Mouse (Mus musculus) testis, postnatal 14 days (tissue): ENCODE results near the gene Pcyt2.

Experiments
- DNase-seq: peaks from one replicate; pipeline ENCODE4 v3.0.0; 2021; ENCODE audit warnings: low spot score

Pcyt2 gene

DNA sequence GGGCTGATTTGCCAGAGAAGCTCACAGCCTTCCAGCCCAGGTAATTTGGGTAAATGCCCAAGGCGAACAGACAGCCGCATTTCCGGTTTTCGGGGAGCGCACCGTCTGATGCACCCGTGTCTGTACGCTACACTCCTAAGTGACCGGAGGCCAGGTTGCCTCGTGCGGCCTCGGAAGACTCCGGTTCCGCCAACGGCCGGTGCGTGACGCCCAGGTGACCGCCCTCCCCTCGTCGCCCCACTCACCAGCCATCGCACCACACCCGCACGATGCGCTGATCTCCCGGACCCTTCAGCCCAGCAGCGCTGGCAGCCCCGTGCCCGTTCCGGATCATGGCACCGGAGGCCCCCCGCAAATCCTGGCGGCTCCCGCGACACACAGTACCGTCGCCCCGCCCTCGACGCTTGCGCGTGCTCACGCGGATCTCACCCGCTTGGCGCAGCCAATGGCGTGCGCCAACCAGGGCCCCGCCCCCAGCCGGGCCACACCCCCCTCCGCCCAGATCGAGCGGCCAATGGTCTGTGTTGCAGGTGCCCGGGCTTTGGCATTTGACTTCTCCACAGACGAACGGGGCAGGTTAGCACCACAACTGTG, at the start of gene Pcyt2:
Gene Pcyt2 (minus strand): TSS at position 418 of the 594 bp plus-strand sequence.
- DNase-seq: peak; percentile 91

DNA sequence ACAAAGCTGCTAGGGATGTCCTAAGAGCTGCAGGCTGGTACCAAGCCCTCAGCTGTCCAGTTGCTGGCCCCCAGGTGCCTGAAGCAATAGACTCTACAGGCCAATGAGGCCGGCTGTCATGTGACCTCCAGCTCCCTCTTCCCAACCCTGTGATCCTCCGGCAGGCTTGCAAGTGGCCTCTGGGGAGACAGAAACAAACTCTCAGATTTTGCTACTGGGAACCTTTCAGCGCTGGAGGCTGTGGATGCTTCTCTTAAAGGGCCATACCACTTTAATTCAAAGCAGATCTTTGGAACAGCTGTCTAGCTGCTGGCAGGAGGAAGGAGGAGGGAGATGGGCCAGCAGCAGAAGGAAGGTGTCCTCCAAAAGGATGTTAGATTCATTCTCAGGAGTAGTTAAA, 48.9 kb upstream of the Pcyt2 start:
- DNase-seq: no peak

DNA sequence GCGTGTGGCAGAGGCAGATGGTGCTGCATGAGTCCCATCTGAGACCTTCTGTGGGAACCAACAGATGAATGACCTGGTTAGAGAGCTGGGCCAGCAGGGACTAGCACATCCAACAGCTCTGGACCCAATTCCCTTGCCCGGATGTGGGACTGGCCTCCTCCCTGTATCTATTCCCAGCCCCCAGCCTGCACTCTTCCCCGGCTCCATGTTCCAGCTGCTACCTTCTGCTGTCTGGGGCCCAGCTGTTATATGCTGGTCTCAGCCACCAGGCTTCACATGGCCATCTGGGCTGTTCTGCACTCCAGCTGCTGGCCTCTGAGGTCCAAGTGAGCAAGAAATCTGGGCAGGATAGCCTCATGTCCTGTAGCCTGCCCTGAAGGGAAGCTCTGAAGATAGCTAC, 47.7 kb upstream of the Pcyt2 start:
- no peak for DNase-seq

DNA sequence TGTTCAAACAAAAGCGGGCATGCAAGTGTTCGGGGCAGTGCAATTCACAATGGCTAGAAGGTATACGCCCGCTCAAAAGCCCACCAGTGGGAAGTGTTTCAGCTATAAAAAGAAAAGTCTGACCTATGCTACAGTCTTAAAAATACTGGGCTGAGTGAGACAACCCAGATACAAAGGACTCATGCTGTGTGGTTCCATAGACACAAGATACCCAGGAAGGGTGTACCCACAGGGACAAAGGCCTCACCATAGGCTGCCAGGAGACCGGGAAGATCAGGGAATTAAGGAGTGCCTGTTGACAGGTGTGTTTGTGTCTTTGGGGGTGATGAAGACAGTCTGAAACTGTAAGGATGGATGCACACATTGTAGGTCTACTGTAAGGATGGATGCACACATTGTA, 46.0 kb upstream of the Pcyt2 start:
- no peak for DNase-seq

DNA sequence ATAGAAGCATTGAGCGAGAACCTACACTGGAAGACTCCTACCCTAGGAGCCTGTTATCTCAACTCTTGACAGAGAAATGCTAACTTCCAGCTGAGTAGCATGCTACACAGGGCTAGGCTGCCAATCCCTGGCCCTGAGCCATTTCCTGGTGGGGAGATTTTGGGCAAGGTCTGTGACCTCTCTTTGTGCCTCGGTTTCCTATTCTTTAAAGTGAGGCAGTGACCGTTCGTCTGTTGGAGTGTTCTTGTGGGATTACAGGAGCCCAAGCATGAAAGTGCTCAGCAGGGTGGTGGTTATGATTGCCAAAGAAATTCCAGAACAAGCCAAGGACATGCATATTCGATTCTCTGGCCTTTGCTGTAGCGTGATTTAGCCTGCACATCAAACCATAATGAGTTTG, 45.0 kb upstream of the Pcyt2 start:
- DNase-seq: no peak

DNA sequence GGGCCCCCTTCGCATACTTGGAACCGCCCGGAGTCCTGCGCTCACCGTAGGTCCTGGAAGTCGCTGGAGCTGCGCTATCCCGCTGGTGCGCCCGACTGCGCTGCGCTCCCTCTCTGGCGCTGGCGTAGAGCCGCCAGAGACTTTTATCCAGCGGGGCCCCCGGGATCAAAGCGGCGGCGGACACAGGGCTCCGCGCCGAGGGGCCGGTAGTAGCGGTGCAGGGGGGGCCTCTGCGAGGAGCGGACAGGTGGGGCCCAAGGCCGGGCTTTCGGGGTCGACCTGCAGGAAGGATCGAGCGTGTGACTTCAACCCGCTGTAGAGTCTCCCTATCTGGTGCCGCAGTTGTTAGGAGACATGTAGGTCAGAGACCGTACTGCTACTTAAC, 43.3 kb upstream of the Pcyt2 start, which contains the start of gene Notum:
Gene Notum (minus strand): TSS at position 100 of the 385 bp plus-strand sequence.
- no peak for DNase-seq

DNA sequence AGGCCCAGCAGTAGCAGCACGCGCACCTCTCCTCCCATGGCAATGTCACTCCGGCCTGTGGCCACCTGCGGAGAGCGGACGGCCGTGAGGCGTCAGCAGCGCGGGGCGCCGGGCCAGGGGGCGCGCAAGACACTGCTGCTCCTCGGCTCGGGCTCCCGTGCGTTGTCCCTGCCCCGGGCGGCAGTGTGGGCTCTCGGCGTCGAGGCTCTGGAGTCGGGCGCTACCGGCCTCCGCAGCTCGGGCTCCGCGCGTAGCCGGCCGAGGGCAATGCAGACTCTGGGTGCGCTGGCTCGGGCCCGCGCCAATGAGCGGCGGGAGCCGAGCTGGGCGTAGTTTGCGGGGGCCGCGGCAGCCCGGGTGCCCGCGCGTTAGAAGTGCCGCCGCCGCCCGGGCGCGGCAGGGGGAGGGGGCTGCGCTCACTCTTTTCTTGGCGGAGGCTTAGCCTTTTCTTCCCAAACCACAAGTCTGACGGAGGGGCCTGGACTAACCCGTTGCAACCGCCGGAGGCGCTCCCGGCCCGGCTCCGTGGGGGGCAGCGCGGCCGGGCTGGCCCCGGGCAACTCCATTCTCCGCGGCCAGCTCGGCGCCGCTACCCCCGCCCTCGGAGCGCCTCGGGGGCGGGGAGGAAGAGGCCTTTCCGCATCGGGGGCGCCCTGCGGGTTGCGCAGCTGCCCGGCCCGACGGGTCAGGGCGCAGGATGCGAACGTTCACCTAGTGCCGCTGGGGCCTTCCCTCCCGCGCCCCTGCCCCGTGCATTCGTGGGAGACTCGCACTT, 42.8 kb upstream of the Pcyt2 start:
- DNase-seq: no peak

DNA sequence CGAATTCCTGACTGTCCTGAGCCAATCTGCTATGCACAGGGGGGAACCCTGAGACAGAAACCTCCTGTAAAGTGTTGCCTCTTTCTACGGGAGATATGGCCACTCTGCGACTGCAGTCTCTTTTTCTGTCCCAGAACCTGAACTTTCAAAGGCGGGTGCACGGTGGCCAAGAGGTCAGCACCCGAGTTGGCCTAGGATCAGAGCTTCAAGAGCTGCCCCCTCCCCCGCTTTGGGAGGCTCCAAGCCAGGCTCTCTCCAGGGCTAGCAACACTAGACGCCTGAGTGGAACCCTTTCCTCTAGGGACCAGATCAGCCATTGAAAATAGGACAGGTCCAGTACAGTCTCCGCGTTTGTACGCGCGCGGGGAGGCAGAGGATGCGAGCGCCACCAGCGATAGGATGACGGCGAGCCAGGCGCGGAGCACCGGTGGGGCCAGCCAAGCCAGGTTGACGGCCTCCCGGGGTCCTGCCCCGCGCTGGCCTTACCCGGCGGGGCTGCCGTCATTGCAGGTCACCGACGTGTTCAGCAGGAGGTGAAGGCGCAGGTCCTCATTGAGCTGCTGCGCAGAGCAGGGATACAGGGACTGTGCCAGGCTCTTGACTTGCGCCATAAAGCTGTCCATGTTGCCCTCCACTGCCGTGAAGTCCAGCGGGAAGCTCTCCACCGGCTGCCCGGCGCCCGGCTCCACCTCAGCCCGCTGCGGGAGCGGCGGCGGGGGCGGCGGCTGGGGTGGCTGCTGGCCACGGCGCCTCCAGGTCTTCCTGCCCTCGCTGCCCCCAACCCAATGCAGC, 42.0 kb upstream of the Pcyt2 start:
- DNase-seq: no peak

DNA sequence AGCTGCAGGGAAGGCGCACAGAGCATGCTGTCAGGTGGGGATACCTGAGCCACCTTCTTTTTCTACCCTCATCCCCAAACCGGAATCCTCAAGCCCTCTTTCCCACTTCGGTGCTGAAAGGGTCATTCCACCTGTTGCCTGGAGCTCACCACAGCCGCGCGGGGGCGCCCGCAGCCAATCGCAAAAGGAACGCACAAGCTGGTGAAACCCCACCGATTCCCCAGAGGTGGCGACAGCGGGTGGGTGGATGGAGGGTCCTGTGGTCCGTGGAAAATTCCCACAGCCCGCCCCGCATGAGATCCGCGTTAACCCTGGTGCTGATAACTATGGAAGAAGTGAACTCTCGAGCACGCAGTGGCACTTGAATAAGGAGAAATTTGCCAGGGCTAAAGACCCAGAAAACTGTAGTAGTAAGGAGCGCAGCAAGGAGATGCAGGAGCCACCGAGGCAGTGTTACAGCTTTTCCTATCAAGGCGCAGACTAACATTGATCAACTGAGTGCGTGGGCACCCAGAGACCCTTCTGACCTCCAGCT, 41.2 kb upstream of the Pcyt2 start:
- peak; percentile 64 for DNase-seq

DNA sequence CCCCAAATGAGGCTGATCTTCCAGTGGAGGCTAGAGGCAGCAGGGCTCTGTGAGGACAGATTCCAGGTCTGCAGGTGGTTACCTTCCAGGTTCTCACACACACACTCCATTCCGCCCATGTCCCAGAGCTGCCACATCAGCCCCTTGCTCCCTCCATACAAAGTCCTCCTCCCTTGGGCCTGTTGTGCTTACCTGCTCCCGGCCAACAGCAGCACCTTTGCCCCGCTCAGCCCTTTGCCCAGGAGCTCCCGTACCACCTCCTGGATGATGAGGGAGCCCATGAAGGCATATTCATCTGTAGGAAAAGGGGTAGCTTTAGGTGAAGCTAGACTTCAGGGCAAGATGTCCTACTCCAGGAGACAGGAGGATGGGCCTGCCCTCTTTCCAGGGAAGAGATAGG, 39.6 kb upstream of the Pcyt2 start:
- DNase-seq: no peak

DNA sequence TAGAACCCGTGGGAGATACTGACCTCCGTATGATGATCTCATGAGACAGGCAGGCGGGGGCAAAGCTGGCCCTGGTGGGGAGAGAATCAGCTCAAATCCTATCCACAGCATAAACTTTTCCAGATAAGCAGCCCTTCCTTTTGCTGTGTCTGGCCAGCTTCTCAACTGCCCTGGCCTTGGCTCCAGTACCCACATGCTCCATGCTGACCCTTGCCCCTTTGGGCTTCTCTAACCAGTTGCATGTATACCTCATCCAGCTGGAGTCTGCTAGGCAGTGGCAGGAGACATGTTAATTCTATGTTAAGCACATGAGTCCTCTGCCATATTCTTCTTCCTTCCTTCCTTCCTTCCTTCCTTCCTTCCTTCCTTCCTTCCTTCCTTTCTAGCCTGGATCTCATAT, 37.0 kb upstream of the Pcyt2 start:
- no peak for DNase-seq

DNA sequence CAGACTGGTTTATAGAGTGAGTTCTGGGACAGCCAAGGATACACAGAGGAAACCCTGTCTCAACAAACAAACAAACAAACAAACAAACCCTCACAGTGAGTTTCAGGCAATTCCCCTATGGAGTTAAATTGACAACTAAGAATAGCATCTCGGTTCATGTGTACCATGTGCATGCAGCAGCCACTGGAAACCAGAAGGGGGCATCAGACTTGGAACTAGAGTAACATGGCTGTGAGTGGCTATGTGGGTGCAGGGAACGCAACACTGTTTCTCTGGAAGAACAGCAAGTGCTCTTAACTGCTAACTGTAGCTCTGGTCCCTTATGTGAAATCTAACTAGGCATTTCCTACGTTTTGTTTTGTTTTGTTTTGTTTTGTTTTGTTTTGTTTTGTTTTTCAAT, 34.1 kb upstream of the Pcyt2 start:
- peak; percentile 54 for DNase-seq

DNA sequence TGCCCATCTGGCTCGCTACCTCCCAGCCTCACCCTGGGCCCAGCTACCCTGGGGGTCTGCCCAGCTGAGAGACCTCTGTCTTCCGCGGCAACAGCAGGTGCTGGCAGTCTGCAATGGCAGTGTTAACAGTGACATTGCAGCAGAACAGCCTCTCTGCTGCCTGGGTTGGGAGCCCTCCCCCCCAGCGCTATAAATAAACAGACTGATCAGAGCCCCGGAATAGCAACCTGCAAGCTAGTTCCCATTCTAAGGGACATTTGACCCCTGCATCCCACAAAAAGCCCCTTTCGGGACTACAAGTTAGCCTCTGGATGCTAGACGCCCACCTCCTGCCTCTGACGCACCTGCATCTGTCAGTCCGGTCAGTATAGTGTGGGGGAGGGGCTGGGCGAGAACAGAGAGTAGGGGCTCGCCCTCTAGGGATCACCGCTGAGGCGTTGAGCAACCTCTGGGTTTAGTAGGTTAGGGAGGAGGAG, 30.3 kb upstream of the Pcyt2 start, which contains the start of gene Myadml2:
Gene Myadml2 (minus strand): TSS at position 158 of the 476 bp plus-strand sequence.
- DNase-seq: peak; percentile 84

DNA sequence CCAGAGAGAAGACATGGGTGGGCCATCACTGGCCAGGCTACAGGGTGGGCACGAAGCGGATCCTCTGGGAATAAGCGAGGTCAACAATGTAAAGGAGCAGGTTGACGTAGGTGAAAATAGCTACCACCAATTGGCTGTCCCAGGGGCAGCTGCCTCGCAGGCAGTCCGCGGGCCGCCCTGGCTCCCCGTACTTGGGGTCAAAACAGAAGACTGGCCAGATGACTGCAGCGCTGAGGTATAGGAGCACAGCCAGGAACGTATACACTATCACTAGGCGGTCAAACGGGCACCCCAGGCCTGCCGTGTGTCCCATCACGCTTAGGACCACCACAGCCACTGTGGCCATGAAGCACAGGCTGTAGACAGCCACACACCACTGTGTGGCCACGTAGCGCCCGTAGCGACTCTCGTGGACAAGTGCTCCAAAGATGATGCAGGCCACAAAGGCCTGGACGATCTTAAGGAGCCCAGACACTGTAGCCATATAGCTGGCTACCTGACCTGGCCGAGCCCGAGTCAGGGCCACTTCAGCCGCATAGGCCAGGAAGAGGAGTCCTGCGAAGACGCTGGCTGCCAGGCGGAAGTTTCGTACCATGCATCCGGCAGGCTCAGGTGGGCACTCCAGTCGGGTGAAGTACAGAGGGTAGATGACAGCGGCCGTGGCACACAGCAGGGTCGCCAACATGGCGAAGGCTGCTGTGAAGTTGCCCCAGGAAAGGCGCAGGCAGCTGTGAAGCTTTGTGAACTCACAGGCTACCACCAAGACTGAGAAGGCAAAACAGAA, 29.5 kb upstream of the Pcyt2 start:
- DNase-seq: peak; percentile 7

DNA sequence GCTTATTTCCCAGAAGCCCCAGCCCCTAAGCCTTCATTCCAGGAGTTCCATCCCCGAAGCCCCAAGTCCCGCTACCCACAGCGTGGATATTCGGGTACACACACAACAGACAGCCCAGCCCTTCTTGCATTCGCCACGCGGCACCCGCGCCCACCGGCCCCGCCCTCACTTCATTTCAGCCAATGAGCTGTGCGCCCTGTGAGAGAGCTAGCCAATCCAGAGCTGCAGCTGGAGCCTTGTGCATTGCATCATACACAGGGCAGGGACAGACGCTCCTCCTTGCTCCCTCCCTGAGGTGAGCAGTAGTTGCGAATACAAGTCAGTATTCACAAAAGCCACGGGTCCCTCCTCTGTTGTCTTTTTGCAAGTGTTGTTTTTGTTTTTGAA, 25.9 kb upstream of the Pcyt2 start, which contains the start of gene Pycr1:
Gene Pycr1 (minus strand): TSS at position 169 of the 387 bp plus-strand sequence.
- peak; percentile 90 for DNase-seq

DNA sequence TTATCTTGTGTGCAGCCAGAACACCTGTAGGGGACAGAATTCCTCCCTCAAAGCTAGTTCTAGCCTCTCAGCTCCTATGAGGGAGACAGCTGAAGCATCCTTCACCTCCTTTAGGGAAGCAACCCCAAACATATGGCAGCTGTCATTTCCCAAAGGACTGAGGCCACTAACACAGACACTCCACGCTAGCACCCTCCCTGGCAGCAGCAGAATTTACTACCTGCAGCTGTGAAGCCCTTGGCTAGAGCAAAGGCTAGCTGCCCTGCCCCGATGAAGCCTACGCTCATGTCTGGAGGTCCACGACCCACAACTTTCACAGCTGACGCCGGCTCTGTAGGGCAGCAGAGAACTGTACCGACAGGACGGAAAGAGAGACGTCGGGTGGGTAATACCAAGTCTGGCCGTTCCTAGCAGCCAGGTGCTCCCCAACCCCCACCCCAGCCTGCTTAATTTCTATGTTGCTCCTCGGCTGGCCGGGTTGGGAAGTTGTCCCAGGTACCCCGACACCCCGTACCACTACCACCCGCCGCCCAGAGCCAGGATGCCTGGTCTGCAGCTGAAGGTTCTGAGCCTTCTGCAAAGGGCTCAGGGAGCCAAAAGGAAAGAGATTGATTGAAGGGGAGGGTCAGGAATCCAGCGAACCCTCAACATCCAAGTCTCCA, 25.3 kb upstream of the Pcyt2 start:
- no peak for DNase-seq

DNA sequence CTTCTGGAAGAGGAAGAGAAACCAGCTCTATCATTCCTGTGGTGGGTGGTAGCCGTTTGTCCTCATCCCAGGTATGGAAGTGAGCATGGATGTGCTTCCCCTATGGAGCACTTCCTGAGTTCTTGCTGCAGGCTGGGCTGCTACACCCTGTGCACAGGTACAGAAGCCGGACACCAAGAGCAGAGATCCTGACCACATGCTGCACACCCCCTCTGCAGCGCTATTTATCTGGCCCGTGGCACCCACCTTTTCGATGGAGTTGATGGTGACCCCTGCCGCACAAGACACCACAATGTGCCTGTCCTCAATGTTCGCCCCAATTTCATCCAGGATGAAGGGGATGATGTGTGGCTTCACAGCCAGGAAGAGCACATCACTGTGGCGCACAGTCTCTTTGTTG, 24.1 kb upstream of the Pcyt2 start:
- DNase-seq: no peak

DNA sequence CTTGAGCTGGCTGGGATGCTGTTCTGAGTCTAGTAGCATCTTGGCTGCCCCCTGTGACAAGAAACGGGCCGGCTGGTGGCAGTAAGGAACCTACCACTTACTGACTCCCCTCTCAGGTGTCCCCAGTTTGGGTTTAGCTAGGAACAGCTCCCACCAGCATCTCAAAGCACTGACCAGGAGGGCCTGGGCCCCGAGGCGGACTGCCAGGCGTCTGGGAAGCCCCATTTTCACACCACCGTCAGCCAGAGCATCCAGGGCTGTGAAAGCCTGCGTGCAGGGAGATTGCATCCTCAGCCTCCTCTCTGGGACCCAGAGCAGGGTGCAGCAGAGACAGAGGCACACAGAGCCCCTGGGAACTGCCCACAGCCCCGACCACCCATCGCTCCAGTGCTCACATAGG, 23.5 kb upstream of the Pcyt2 start:
- no peak for DNase-seq

DNA sequence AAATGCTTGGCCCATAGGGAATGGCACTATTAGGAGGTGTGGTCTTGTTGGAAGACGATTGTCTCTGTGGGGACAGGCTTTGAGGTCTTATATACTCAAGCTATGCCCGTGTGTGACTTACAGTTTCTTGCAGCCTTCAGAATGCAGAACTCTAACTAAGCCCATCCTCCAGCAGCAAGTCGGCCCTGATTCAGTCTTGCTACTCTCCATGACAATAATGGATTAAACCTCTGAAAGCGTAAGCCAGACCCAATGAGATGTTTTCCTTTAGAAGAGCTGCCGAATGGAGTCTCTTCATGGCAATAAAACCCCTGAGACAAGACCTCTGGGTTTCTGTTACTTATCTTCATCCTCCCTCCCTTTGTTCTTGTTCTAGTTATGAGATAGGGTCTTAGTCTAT, 17.1 kb upstream of the Pcyt2 start:
- no peak for DNase-seq

DNA sequence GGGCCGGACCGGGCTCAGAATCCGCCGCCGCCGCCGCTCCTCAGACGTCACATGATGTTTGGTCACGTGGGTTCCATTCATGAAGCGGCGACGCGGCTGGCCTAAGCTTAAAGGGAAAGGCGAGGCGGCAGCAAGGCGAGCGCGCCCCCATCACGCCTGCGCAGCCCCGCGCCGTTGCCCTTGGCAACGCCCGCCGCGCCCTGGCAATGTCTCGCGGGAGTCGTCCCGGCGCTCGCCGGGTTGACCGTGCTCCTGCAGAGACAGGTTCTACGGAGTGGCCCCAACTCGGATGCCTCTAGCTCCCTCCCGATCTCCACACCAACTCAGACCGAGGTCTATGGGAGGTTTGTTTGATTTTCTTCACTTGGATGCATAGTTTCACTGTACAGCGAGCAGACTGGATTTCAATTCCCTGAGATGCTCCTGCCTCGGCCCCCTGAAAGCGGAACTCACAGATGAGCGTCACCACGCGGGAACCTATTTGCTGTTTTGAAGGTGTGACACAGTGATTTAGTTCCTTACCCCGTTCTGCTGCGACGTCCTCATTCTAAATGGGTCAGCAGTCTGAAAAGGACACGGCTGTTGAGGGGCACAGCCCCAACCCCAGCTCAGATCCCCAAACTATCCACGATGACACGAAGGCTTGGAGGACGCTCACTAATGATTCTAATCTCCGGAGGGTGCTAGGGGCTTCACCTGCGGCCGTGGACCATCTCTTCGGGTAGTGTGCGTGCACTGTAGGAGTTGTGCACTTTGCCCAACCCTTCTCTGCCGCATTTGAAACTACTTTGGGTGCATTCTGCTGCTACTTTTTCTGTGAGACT, 16.0 kb upstream of the Pcyt2 start, which contains the start of gene Mafg:
Gene Mafg (minus strand): TSS at position 81 of the 824 bp plus-strand sequence.
- peak; percentile 93 for DNase-seq
